Mouse (Mus musculus): ENCODE data around the gene Ube2e2.

DNA sequence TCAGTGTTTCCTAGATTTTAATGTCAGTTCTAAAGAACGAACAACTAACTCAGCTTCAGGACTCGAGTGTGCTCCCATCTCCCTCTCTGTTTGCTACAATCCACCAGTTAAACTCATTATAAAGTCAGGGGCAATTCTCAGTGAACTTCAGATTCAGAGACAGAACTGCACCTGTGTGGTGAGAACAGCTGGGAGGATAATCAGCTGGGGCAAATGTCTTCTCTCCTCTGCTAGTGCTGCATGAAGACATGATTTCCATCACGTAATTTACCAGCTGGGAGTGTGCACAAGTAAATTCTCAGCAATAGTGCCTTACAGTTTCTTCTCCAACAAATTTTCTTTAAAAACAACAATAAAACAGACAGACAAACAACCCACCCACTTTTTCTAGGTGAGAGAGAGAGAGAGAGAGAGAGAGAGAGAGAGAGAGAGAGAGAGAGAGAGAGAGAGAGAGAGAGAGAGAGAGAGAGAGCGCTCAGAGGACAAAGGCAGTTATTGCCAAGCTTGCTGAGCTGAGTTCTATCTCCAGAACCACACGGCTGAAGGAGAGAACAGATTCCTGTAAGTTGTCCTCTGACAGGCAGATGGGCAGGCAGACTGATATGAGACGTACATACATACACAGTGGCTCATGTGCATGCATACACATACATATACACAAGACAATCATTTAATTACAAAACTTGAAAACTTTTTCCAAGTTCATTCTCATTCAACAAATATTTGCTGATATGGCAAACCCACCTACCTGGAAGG, 134.3 kb downstream of the Ube2e2 start:
- TF ChIP-seq JUN (IDR thresholded peaks at IDR 0.05; ENCODE audit: insufficient read depth, low read depth, low read length) (no peak), NRF1 (IDR thresholded peaks at IDR 0.05; ENCODE audit: low read depth, low read length) (no peak), KAT2A (IDR thresholded peaks at IDR 0.05; ENCODE audit: insufficient replicate concordance, low read length) (no peak)

Measured in CH12.LX (cell line).